Mouse (Mus musculus) bone marrow, adult 2 months (tissue): ENCODE results near the gene Szt2.

ENCODE experiments used
- CTCF ChIP-seq: fragments of 200-500 bp; IDR thresholded peaks from 2 replicates; pipeline ENCODE4 v1.5.1; 2011; ENCODE audit warnings: low read length, control low read depth; ENCODE audit not compliant: control insufficient read depth, insufficient read depth
- POLR2A ChIP-seq: fragments of 200-500 bp; IDR thresholded peaks from 2 replicates; pipeline ENCODE4 v1.6.1; 2011; ENCODE audit warnings: low read depth, mild to moderate bottlenecking, control low read depth, low read length, borderline replicate concordance; ENCODE audit not compliant: control insufficient read depth

DNA sequence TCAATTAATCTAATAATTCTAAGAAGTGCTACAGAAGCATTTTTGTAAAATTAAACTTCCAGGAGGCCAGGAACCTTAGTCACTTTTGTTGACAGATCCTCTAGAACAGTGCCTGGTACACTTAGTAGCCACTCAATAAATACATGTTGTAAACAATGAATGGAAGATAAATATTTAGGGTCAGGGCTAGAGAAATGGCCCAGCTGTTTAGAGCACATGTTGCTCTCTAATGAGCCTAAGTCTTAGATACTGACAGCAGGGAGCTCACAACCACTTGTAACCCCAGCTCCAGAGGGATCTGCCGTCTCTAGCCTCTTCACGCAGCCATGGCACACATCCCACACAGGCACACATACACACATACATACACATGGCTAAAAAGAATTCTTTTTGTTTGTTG is 88.4 kb downstream of the Szt2 start:
- TF ChIP-seq CTCF = no peak
- no peak for TF ChIP-seq POLR2A
